Mouse (Mus musculus) embryonic facial prominence, embryonic 15.5 days (tissue): Measurements from ENCODE around the gene Lin7c. TPM values are rescaled to one million over a fixed set of nuclear protein-coding genes. Genes with fewer than 3 reads are reported as not detected.

Experiments
- ATAC-seq: fragments of 200-750 bp; cut with Nextera tagmentation; 2 replicates; pipeline ENCODE4 v1.8.0; 2017; ENCODE audit warnings: low read depth, moderate TSS enrichment; ENCODE audit not compliant: insufficient number of reproducible peaks, low FRiP score, low TSS enrichment
- H3K27ac ChIP-seq: fragments of 300-500 bp; sonication (generic); replicated peaks from 2 replicates; pipeline ENCODE4 v1.5.1; 2015; ENCODE audit warnings: mild to moderate bottlenecking, inconsistent platforms
- H3K27me3 ChIP-seq: fragments of 300-500 bp; sonication (generic); 2 replicates; pipeline ENCODE4 v1.6.1; 2015; ENCODE audit warnings: inconsistent platforms
- H3K36me3 ChIP-seq: fragments of 300-500 bp; sonication (generic); 2 replicates; pipeline ENCODE4 v1.6.1; 2015; ENCODE audit warnings: mild to moderate bottlenecking, inconsistent platforms
- H3K4me1 ChIP-seq: fragments of 300-500 bp; sonication (generic); 2 replicates; pipeline ENCODE4 v1.6.1; 2015; ENCODE audit warnings: inconsistent platforms
- H3K4me2 ChIP-seq: fragments of 300-500 bp; sonication (generic); replicated peaks from 2 replicates; pipeline ENCODE4 v1.6.1; 2015; ENCODE audit warnings: mild to moderate bottlenecking, inconsistent platforms
- H3K4me3 ChIP-seq: fragments of 300-500 bp; sonication (generic); replicated peaks from 2 replicates; pipeline ENCODE4 v1.5.1; 2015; ENCODE audit warnings: mild to moderate bottlenecking, inconsistent platforms
- H3K9ac ChIP-seq: fragments of 300-500 bp; sonication (generic); 2 replicates; pipeline ENCODE4 v1.6.1; 2015; ENCODE audit warnings: inconsistent platforms
- H3K9me3 ChIP-seq: fragments of 300-500 bp; sonication (generic); replicated peaks from 2 replicates; pipeline ENCODE4 v1.6.1; 2016; ENCODE audit warnings: inconsistent platforms
- WGBS: fragments of 180-500 bp; shearing (Covaris S2); methylation state at CpG from one replicate; pipeline ENCODE4 v1.1.7; 2015; 5-methylcytosine and 5-hydroxymethylcytosine counted together
- polyA plus RNA-seq: library from polyadenylated mRNA; unstranded; fragments of >200 nt; fragmentation: Nextera tagmentation; extraction: Ambion mirVana; gene quantifications from 2 replicates; pipeline ENCODE4 v1.2.1, GENCODE M21; 2015

Lin7c gene
- polyA plus RNA-seq, 1 experiment from 2014 or later = 64.4 TPM

- Histone ChIP-seq H3K27ac (no peak overlapping the region), H3K9ac (no peak overlapping the region), H3K4me1 (peaks cover 36% of the 10 kb centered on the region), H3K4me2 (peak overlapping the region; percentile 75), H3K27me3 (no peaks in the 10 kb centered on the region), H3K4me3 (peak overlapping the region; percentile 85), H3K36me3 (no peaks in the 10 kb centered on the region), H3K9me3 (no peaks in the 10 kb centered on the region)
- 10% methylated on average over 11 of the region's 11 CpGs for whole genome bisulfite sequencing
- no peak; the same call in 1 of the 2 replicates for ATAC-seq
These were observed 26.3 kb downstream of the Lin7c start for GRCm38 (mm10) chr2:109916782-109917495.

GRCm38 (mm10) chr2:109917496-109918413 lies 27.1 kb downstream of the Lin7c start, which contains the start of gene Lgr4:
TSS of gene Lgr4 (plus strand) at chr2:109917647.
- Histone ChIP-seq H3K4me2 (peak within 1 kb of the TSS; percentile 75), H3K4me1 (peaks cover 36% of the 10 kb centered on the region), H3K9ac (peak within 1 kb of the TSS; percentile 95), H3K27me3 (no peaks in the 10 kb centered on the region), H3K36me3 (no peaks in the 10 kb centered on the region), H3K9me3 (no peaks in the 10 kb centered on the region), H3K27ac (peak within 1 kb of the TSS; percentile 98), H3K4me3 (peak within 1 kb of the TSS; percentile 85)
- ATAC-seq = peak; percentile 98
- WGBS = under 1% methylated on average over 96 of the region's 111 CpGs

GRCm38 (mm10) chr2:109918592-109919262 lies 28.1 kb downstream of the Lin7c start:
- H3K27ac ChIP-seq = peak overlapping the region; percentile 98; the same call in 1 of the 2 replicates
- no peak for ATAC-seq
- H3K4me2 ChIP-seq = peak overlapping the region; percentile 75
- H3K9ac ChIP-seq = peak overlapping the region; percentile 95
- H3K4me1 ChIP-seq = peaks cover 41% of the 10 kb centered on the region
- H3K4me3 ChIP-seq = peak overlapping the region; percentile 85
- WGBS = 9% methylated on average over 22 of the region's 22 CpGs
- no peaks in the 10 kb centered on the region for H3K9me3 ChIP-seq
- H3K36me3 ChIP-seq = no peaks in the 10 kb centered on the region
- no peaks in the 10 kb centered on the region for H3K27me3 ChIP-seq

GRCm38 (mm10) chr2:109920471-109920870 lies 29.8 kb downstream of the Lin7c start:
- H3K9me3 ChIP-seq = no peaks in the 10 kb centered on the region
- no peak overlapping the region for H3K9ac ChIP-seq
- peaks cover 41% of the 10 kb centered on the region for H3K4me1 ChIP-seq
- peak overlapping the region; percentile 75 for H3K4me2 ChIP-seq
- WGBS = 67% methylated on average over 7 of the region's 7 CpGs
- ATAC-seq = no peak
- H3K27me3 ChIP-seq = no peaks in the 10 kb centered on the region
- H3K4me3 ChIP-seq = peak overlapping the region; percentile 85
- no peak overlapping the region for H3K27ac ChIP-seq
- H3K36me3 ChIP-seq = 0 out of 2 replicates have a peak, but pooled peaks cover under 1% of the 10 kb centered on the region

- Histone ChIP-seq H3K9ac (no peak overlapping the region), H3K4me2 (peak overlapping the region; percentile 75), H3K4me1 (peaks cover 41% of the 10 kb centered on the region), H3K36me3 (0 out of 2 replicates have a peak, but pooled peaks cover 6% of the 10 kb centered on the region), H3K27me3 (no peaks in the 10 kb centered on the region), H3K9me3 (no peaks in the 10 kb centered on the region), H3K4me3 (0 out of 2 replicates have a peak overlapping the region, but pooled peaks have one; percentile 3), H3K27ac (0 out of 2 replicates have a peak overlapping the region, but pooled peaks have one; percentile 17)
- no peak for ATAC-seq
- WGBS = 56% methylated on average over 8 of the region's 8 CpGs
These were observed 30.8 kb downstream of the Lin7c start for GRCm38 (mm10) chr2:109921298-109922035.

- H3K4me3 ChIP-seq = no peak overlapping the region
- H3K4me1 ChIP-seq = peaks cover 36% of the 10 kb centered on the region
- no peak overlapping the region for H3K4me2 ChIP-seq
- H3K9me3 ChIP-seq = no peaks in the 10 kb centered on the region
- no peak overlapping the region for H3K27ac ChIP-seq
- H3K36me3 ChIP-seq = peaks cover 6% of the 10 kb centered on the region; the same call in 1 of the 2 replicates
- no peak for ATAC-seq
- H3K9ac ChIP-seq = no peak overlapping the region
- H3K27me3 ChIP-seq = no peaks in the 10 kb centered on the region
- 81% methylated on average over 3 of the region's 3 CpGs for WGBS
These were observed 31.7 kb downstream of the Lin7c start for GRCm38 (mm10) chr2:109922306-109922705.

- no peak overlapping the region for H3K9ac ChIP-seq
- no peak for ATAC-seq
- no peaks in the 10 kb centered on the region for H3K9me3 ChIP-seq
- 70% methylated on average over 3 of the region's 3 CpGs for WGBS
- peaks cover 6% of the 10 kb centered on the region; the same call in 1 of the 2 replicates for H3K36me3 ChIP-seq
- H3K4me2 ChIP-seq = 0 out of 2 replicates have a peak overlapping the region, but pooled peaks have one; percentile 0
- no peak overlapping the region for H3K4me3 ChIP-seq
- H3K4me1 ChIP-seq = peaks cover 36% of the 10 kb centered on the region
- H3K27me3 ChIP-seq = no peaks in the 10 kb centered on the region
- H3K27ac ChIP-seq = no peak overlapping the region
These were observed 32.4 kb downstream of the Lin7c start for GRCm38 (mm10) chr2:109923031-109923430.

- H3K4me2 ChIP-seq = no peak overlapping the region
- ATAC-seq = no peak
These were observed 33.3 kb downstream of the Lin7c start for GRCm38 (mm10) chr2:109923945-109924344.

GRCm38 (mm10) chr2:109926984-109927383 lies 36.3 kb downstream of the Lin7c start:
- peaks cover 11% of the 10 kb centered on the region for H3K4me1 ChIP-seq
- WGBS = 89% methylated on average over 4 of the region's 4 CpGs
- H3K27ac ChIP-seq = no peak overlapping the region
- no peak overlapping the region for H3K4me2 ChIP-seq
- H3K36me3 ChIP-seq = peaks cover 6% of the 10 kb centered on the region; the same call in 1 of the 2 replicates
- H3K4me3 ChIP-seq = no peak overlapping the region
- no peaks in the 10 kb centered on the region for H3K27me3 ChIP-seq
- ATAC-seq = no peak
- no peak overlapping the region for H3K9ac ChIP-seq
- H3K9me3 ChIP-seq = no peaks in the 10 kb centered on the region

More at GRCm38 (mm10) chr2:109923945-109924344, 33.3 kb downstream of the Lin7c start:
- peaks cover 30% of the 10 kb centered on the region for H3K4me1 ChIP-seq
- peaks cover 6% of the 10 kb centered on the region; the same call in 1 of the 2 replicates for H3K36me3 ChIP-seq
- no peak overlapping the region for H3K9ac ChIP-seq
- H3K4me3 ChIP-seq = no peak overlapping the region
- no peak overlapping the region for H3K27ac ChIP-seq
- no peaks in the 10 kb centered on the region for H3K9me3 ChIP-seq
- 84% methylated on average over 3 of the region's 3 CpGs for WGBS
- H3K27me3 ChIP-seq = no peaks in the 10 kb centered on the region

GRCm38 (mm10) chr2:109927446-109927845 lies 36.8 kb downstream of the Lin7c start:
- H3K27ac ChIP-seq = no peak overlapping the region
- H3K4me2 ChIP-seq = no peak overlapping the region
- peaks cover 6% of the 10 kb centered on the region; the same call in 1 of the 2 replicates for H3K36me3 ChIP-seq
- ATAC-seq = no peak
- 80% methylated on average over 7 of the region's 7 CpGs for WGBS
- H3K9ac ChIP-seq = no peak overlapping the region
- no peak overlapping the region for H3K4me3 ChIP-seq
- H3K27me3 ChIP-seq = no peaks in the 10 kb centered on the region
- H3K4me1 ChIP-seq = peaks cover 16% of the 10 kb centered on the region
- H3K9me3 ChIP-seq = no peaks in the 10 kb centered on the region
